Mouse (Mus musculus) hindbrain, embryonic 11.5 days (tissue): ENCODE data around the gene Fkrp. TPM values are rescaled to one million over a fixed set of nuclear protein-coding genes. Genes with fewer than 3 reads are reported as not detected.
A peak's percentile ranks its signal among the peaks of the same experiment; 100 is the strongest.

Experiments used
- ATAC-seq: fragments of 200-750 bp; cut with Nextera tagmentation; 2 replicates; pipeline ENCODE4 v1.8.0; 2017; ENCODE audit warnings: mild to moderate bottlenecking, moderate TSS enrichment, moderate library complexity; ENCODE audit not compliant: low FRiP score
- DNase-seq: peaks from one replicate; pipeline ENCODE4 v3.0.0-alpha.2; 2015; ENCODE audit warnings: low spot score
- H3K27ac ChIP-seq: fragments of 300-500 bp; sonication (generic); 2 replicates; pipeline ENCODE4 v1.5.1; 2014; ENCODE audit warnings: mild to moderate bottlenecking, low read depth, low read length
- H3K27me3 ChIP-seq: fragments of 300-500 bp; sonication (generic); 2 replicates; pipeline ENCODE4 v1.6.1; 2014; ENCODE audit warnings: mild to moderate bottlenecking, low read length, moderate library complexity, mixed read lengths; ENCODE audit not compliant: control insufficient read depth, insufficient read depth
- H3K36me3 ChIP-seq: fragments of 300-500 bp; sonication (generic); 2 replicates; pipeline ENCODE4 v1.6.1; 2014; ENCODE audit warnings: mild to moderate bottlenecking, low read length, moderate library complexity, mixed read lengths; ENCODE audit not compliant: control insufficient read depth, insufficient read depth
- H3K4me1 ChIP-seq: fragments of 300-500 bp; sonication (generic); replicated peaks from 2 replicates; pipeline ENCODE4 v1.6.1; 2014; ENCODE audit warnings: low read length, mixed read lengths; ENCODE audit not compliant: control insufficient read depth, insufficient read depth
- H3K4me2 ChIP-seq: fragments of 300-500 bp; sonication (generic); replicated peaks from 2 replicates; pipeline ENCODE4 v1.6.1; 2014; ENCODE audit warnings: mild to moderate bottlenecking, low read depth, low read length
- H3K4me3 ChIP-seq: fragments of 300-500 bp; sonication (generic); 2 replicates; pipeline ENCODE4 v1.5.1; 2014; ENCODE audit warnings: low read depth, low read length
- H3K9ac ChIP-seq: fragments of 300-500 bp; sonication (generic); 2 replicates; pipeline ENCODE4 v1.6.1; 2014; ENCODE audit warnings: low read depth, low read length
- H3K9me3 ChIP-seq: fragments of 300-500 bp; sonication (generic); 2 replicates; pipeline ENCODE4 v1.6.1; 2016; ENCODE audit warnings: low read length; ENCODE audit not compliant: control insufficient read depth
- WGBS: fragments of 180-500 bp; shearing (Covaris S2); extraction: QIAGEN DNeasy Blood & Tissue Kit; methylation state at CpG from one replicate; pipeline ENCODE4 v1.1.7; 2014; 5-methylcytosine and 5-hydroxymethylcytosine counted together
- polyA plus RNA-seq: library from polyadenylated mRNA; unstranded; fragments of >200 nt; fragmentation: Nextera tagmentation; extraction: Ambion mirVana; gene quantifications from 2 replicates; pipeline ENCODE4 v1.2.1, GENCODE M21; 2014

The Fkrp gene
- polyA plus RNA-seq, 1 experiment from 2014 or later = 21.9 TPM

- peak; percentile 92 for ATAC-seq
- 3% methylated on average over 34 of the region's 34 CpGs for WGBS
- H3K4me3 ChIP-seq = peak within 1 kb of the TSS; percentile 71
- H3K9me3 ChIP-seq = no peaks in the 10 kb centered on the region
- H3K4me1 ChIP-seq = peaks cover 6% of the 10 kb centered on the region; the same call in 1 of the 2 replicates
- H3K27ac ChIP-seq = no peak within 1 kb of the TSS
- H3K36me3 ChIP-seq = no peaks in the 10 kb centered on the region
- DNase-seq = peak; percentile 95
- H3K9ac ChIP-seq = peak within 1 kb of the TSS; percentile 73
- H3K4me2 ChIP-seq = peak within 1 kb of the TSS; percentile 99
- H3K27me3 ChIP-seq = no peaks in the 10 kb centered on the region
Observed at GRCm38 (mm10) chr7:16780825-16781554, 35.5 kb downstream of the Fkrp start, which contains the start of gene Slc1a5. TSS of gene Slc1a5 (plus strand) at chr7:16781340.

DNA sequence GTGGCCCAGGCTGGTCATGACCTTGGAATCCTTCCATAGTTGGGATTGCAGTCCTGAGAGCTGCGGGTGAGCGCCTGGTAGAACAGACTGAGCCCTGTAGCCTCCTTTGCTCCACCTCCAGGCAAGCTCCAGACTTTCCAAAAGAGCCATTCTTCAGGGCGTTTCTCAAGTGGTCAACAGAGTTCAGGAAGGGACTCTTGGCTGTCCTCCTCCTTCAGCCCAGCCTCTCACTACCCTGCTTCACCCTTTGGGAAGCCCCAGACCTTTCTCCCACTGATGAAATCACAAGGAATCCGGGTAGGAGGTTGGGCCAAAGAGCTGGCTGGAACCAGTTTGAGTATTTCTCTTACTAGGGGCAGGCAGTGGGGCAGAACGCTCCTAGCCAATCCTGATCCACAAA, 36.5 kb downstream of the Fkrp start:
- no peak overlapping the region for H3K4me2 ChIP-seq
- ATAC-seq (no peak), DNase-seq (no peak)
- H3K36me3 ChIP-seq = no peaks in the 10 kb centered on the region
- peaks cover 6% of the 10 kb centered on the region; the same call in 1 of the 2 replicates for H3K4me1 ChIP-seq
- whole genome bisulfite sequencing = 77% methylated on average over 5 of the region's 5 CpGs
- no peak overlapping the region for H3K27ac ChIP-seq
- H3K27me3 ChIP-seq = no peaks in the 10 kb centered on the region
- H3K9me3 ChIP-seq = no peaks in the 10 kb centered on the region
- no peak overlapping the region for H3K9ac ChIP-seq
- H3K4me3 ChIP-seq = no peak overlapping the region

- Histone ChIP-seq H3K27ac (no peak overlapping the region), H3K9ac (no peak overlapping the region), H3K4me2 (no peak overlapping the region), H3K27me3 (no peaks in the 10 kb centered on the region), H3K4me3 (no peak overlapping the region), H3K4me1 (no peaks in the 10 kb centered on the region), H3K9me3 (no peaks in the 10 kb centered on the region), H3K36me3 (no peaks in the 10 kb centered on the region)
- WGBS = 54% methylated on average over 5 of the region's 5 CpGs
- ATAC-seq (no peak), DNase-seq (no peak)
Observed at GRCm38 (mm10) chr7:16775888-16776287, 40.6 kb downstream of the Fkrp start.

DNA sequence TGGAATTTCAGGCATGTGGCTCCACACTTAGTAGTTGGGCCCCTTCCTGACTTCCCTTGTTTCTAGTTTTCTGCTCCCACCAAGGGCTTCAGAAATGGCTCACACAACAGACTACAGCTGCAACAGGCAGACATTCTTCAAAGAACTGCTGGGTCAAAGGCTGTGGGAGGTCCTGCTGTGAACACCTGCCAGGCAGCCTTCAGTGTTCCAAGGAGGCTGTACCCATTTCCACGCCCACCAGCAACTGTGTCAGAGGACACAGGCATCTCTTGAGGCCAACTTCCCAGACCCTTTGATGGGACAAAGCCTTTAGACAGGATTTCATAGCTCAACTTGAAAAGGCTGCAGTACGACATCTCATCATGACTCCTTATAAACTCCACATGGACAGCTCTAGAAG, 50.1 kb downstream of the Fkrp start:
- Histone ChIP-seq H3K4me2 (no peak overlapping the region), H3K27ac (no peak overlapping the region), H3K9me3 (no peaks in the 10 kb centered on the region), H3K9ac (no peak overlapping the region), H3K4me1 (no peaks in the 10 kb centered on the region), H3K27me3 (no peaks in the 10 kb centered on the region), H3K36me3 (no peaks in the 10 kb centered on the region), H3K4me3 (no peak overlapping the region)
- DNase-seq = no peak
- 32% methylated on average over 2 of the region's 2 CpGs for WGBS
- ATAC-seq = no peak

DNA sequence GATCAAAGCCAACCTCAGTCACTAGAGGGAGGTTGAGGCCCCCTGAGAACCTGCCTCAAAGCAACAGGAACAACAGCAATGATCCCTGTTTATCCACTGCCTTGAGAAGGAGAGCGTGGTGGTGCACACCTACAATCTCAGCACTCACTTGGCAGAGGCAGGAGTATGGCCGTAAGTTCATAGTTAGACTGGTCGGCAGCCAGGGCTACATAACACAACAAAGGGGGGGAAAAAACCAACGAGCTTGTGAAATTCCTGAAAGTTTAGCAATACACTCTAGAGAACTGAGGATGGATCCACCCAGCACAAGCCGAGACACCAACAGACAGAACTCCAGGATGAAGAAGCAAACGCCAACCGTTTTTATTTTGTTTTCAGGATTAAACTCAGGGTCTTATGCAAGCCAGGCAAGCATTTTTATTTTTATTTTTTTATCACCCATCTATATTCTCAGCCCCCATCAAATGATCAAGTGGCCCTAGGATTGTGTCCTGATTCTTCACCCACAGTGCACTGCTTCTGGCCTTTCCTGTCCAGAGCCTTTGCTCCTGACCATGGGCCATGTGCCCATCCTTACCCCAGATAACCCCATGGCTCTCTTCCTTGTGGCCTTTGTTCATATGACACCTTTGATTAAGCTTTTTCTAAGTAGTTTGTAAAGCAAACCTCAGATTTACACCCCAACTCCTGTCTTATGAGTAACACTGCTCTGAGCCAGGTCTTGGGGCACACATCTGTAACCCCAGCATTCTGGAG, 52.9 kb downstream of the Fkrp start:
- Histone ChIP-seq H3K9ac (no peak overlapping the region), H3K9me3 (no peaks in the 10 kb centered on the region), H3K4me3 (no peak overlapping the region), H3K27me3 (no peaks in the 10 kb centered on the region), H3K4me2 (no peak overlapping the region), H3K27ac (no peak overlapping the region), H3K4me1 (no peaks in the 10 kb centered on the region), H3K36me3 (no peaks in the 10 kb centered on the region)
- DNase-seq = no peak
- 91% methylated on average over 7 of the region's 7 CpGs for WGBS
- ATAC-seq = no peak

DNA sequence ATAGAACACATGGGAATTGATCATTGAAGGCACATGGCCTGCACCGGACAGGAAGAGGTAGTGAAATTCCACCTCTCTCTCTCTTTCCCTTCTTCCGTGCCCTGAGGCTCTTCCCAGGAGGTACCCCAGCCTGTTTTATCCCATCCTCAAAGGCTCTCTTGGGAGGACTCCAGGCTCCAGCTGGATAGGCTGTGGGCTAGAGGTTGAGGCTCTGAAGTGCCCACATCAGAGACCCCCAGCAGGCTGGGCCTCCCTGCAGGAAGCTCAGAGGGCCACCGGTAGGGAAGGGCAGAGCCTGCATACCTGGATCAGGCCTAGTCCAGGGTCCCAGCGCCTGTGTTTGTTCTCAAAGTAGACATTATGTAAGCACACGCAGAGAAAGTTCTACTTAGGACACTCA, 54.9 kb downstream of the Fkrp start:
- no peak overlapping the region for H3K9ac ChIP-seq
- H3K27ac ChIP-seq = no peak overlapping the region
- no peak overlapping the region for H3K4me3 ChIP-seq
- H3K4me1 ChIP-seq = no peaks in the 10 kb centered on the region
- H3K27me3 ChIP-seq = no peaks in the 10 kb centered on the region
- no peaks in the 10 kb centered on the region for H3K9me3 ChIP-seq
- WGBS = 57% methylated on average over 5 of the region's 5 CpGs
- H3K36me3 ChIP-seq = no peaks in the 10 kb centered on the region
- DNase-seq (no peak), ATAC-seq (no peak)
- H3K4me2 ChIP-seq = no peak overlapping the region; the same call in 1 of the 2 replicates

GRCm38 (mm10) chr7:16761005-16761481, 55.5 kb downstream of the Fkrp start:
- 44% methylated on average over 10 of the region's 10 CpGs for WGBS
- H3K4me1 ChIP-seq = no peaks in the 10 kb centered on the region

GRCm38 (mm10) chr7:16760292-16760691, 56.2 kb downstream of the Fkrp start:
- Histone ChIP-seq H3K27me3 (no peaks in the 10 kb centered on the region), H3K27ac (no peak overlapping the region), H3K4me2 (no peak overlapping the region), H3K9ac (no peak overlapping the region), H3K36me3 (no peaks in the 10 kb centered on the region), H3K4me1 (no peaks in the 10 kb centered on the region), H3K9me3 (no peaks in the 10 kb centered on the region), H3K4me3 (no peak overlapping the region)
- no peak for DNase-seq
- no peak for ATAC-seq
- WGBS = 21% methylated on average over 8 of the region's 8 CpGs

More at GRCm38 (mm10) chr7:16761005-16761481, 55.5 kb downstream of the Fkrp start:
- Histone ChIP-seq H3K4me3 (no peak overlapping the region), H3K27me3 (no peaks in the 10 kb centered on the region), H3K4me2 (no peak overlapping the region), H3K27ac (no peak overlapping the region), H3K9me3 (no peaks in the 10 kb centered on the region), H3K9ac (no peak overlapping the region), H3K36me3 (no peaks in the 10 kb centered on the region)
- ATAC-seq = no peak
- no peak for DNase-seq
